Mouse (Mus musculus) gastrocnemius, postnatal 4 days (tissue): ENCODE measurements around the gene Gm44579. TPM values are rescaled to one million over a fixed set of nuclear protein-coding genes. Genes with fewer than 3 reads are reported as not detected.

Experiments used
- DNase-seq, 2 experiments: peaks; one replicate each; pipeline ENCODE4 v3.0.0; 2021 to 2022; ENCODE audit warnings: low spot score in 2 of 2, mixed read lengths in 2 of 2
- total RNA-seq, 2 experiments: library from RNA; stranded (reverse); gene quantifications; 2 replicates each; pipeline ENCODE4 v1.2.3; 2021

The Gm44579 gene
- total RNA-seq, 2 experiments from 2014 or later: not detected

- no peak for DNase-seq
These were observed 52.2 kb downstream of the Gm44579 start for GRCm38 (mm10) chr15:98168622-98169004.

GRCm38 (mm10) chr15:98167645-98168621 lies 52.8 kb downstream of the Gm44579 start:
- peak; percentile 24 to 48 for DNase-seq

DNA sequence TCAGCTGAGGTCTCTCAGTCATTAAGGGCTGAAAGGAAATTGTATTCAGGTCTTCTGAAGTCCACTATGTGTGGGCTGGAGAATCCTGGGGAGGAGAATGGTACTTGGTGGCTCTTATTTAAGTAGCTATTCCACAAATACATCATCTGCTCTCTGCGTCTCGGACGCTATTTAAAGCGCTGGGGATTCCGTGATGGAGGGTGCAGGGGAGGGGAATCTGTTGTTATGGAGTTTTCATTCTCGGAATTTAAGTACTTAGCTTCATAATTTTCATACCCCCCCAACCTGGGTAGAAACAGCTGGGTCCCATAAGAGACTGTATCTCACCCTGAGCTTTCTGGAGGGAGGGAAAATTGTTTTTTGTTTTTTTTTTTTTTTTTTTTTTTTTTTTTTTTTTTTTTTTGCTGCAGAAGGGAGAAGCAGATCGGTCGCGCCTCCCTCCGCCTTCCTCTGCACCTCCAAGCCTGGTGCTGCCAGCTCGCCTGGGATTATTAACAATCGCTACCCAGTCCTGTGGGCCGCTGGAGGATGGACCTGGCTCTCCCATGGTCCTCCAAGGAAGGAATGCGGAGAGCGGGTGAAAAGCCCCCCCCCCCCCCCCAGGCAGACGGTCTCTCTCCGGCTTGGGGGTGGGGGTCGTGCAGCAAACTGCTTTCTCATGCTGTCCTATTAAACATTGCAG lies 53.7 kb downstream of the Gm44579 start, which contains the start of gene Ccdc184:
Gene Ccdc184 (plus strand): TSS at position 196 of the 682 bp plus-strand sequence.
- no peak for DNase-seq

- DNase-seq: no peak
These were observed 55.3 kb downstream of the Gm44579 start, which contains the start of gene Asb8 for GRCm38 (mm10) chr15:98165525-98165924. Asb8 (minus strand) TSS chr15:98165625.

DNA sequence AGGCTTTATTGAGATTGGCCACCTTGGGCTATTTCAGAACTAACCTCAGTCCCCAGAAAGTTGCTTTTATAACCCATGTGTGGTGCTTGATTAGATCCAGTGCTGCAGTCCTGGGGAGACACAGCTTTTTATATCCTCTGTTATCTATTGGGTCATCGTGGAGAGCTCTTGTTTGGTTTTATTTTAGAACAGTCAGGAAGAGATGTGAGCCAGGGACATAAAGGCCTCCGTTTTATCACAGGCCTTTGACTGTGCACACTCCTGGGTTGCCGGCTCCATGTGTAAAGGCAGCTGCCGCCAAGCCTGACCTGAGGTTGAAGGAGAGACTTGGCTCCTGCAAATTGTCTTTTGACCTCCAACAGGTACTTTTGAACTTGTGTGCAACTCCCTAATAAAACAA lies 58.2 kb downstream of the Gm44579 start:
- no peak for DNase-seq

- DNase-seq: no peak
These were observed 59.6 kb downstream of the Gm44579 start for GRCm38 (mm10) chr15:98161026-98161805.

DNA sequence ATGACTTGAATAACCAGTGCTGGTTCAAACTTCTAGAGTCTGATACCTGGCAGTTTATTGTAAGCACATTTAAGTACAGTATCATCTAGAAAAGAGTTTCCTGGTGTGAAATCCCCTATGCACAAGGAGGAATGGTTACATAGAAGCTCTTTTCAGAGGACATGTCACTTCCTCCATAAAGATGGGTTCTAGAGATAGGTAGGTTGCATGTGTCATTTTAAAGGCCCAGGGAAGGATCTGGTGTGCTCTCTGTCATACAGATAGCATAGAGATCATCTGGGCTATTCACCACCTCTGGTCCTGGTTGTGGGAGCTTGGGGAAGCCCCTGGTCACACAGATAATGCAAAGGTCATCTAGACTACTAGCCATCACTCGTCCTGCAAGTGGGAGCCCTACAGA lies 63.5 kb downstream of the Gm44579 start:
- DNase-seq: no peak

DNA sequence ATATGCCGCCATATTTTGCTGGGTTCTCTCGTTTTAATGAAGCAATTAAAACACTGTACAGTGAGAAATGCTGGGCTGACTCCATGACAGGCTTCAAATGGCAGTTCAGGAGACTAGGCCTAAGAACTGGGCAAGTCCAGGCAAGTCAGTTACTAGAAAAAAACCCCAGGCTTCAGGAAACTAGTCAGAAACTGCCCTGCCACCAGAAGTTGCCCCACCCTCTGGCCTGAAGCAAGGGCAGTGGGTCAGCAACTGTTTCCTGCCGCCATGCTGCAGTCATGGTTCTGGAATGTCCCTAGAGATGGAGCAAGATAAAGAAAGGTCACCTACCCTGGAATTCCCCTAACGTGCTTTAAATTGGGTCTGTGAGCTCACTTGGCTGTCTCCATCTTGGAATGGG lies 64.8 kb downstream of the Gm44579 start:
- no peak for DNase-seq

GRCm38 (mm10) chr15:98155272-98155671 lies 65.5 kb downstream of the Gm44579 start:
- no peak for DNase-seq

- no peak for DNase-seq
These were observed 66.1 kb downstream of the Gm44579 start for GRCm38 (mm10) chr15:98154631-98155030.

DNA sequence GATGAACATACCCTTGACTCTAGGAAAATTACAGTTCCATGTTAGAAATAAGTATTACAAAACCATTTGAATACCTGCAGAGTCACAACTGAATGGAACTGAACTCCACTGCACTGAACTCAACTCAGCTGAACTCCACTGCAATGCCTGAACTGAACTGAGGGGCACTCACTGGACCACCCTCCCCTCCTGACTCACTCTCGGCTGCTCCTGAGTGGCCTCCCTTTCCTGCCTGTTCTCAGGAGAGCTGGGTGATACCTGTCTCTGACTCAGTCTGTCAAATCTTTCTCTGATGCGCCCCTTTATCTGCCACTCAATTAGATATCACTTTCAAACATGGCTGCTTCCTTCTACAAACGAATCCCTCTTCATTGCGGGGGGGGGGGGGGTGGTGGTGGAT lies 66.6 kb downstream of the Gm44579 start:
- DNase-seq: no peak

DNA sequence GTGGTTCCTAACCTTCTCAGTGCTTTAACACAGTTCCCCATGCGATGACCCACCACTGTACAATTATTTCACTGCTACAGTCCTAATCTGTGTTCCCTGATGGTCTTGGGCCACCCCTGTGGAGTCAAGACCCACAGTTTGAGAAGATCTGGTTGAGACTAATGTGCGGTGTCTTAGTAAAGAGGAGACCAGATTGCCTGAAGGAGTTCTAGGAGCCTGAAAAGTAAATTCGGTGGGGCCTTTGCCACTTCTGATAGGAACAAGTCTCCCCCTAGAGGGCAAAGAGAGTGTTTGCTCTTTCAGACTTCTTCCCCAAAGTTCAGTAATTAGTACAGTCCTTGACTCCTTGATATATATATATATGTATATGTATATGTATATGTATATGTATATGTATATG lies 67.2 kb downstream of the Gm44579 start:
- DNase-seq: no peak

GRCm38 (mm10) chr15:98152916-98153315 lies 67.9 kb downstream of the Gm44579 start:
- DNase-seq: no peak

DNA sequence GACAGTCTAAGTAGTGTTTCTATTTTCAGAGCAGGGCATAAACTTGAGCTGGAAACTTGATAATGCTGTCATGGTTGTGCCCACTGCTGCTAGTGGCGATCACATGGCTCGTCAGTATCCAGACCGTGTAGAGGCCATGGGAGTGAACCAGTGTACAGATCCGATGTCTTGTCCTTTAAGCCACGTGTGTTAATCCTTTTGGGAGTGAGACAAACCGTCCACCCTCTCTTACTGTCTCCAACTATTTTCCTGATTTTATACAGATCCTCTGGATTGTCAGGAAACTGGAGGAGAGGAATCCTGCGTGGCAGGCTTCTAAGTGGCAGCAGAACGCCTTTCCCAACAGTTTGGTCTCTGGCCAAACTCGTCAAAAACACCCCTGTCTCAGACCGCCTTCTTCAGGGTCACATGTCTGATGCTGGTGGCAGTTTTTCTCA lies 71.6 kb downstream of the Gm44579 start:
- DNase-seq: no peak

GRCm38 (mm10) chr15:98148356-98148755 lies 72.4 kb downstream of the Gm44579 start:
- DNase-seq: no peak

- DNase-seq: peak; percentile 89 to 95
These were observed 75.1 kb downstream of the Gm44579 start for GRCm38 (mm10) chr15:98145559-98146181.

GRCm38 (mm10) chr15:98144861-98145507 lies 75.8 kb downstream of the Gm44579 start:
- DNase-seq: peak in 1 of 2 experiments; percentile 50

DNA sequence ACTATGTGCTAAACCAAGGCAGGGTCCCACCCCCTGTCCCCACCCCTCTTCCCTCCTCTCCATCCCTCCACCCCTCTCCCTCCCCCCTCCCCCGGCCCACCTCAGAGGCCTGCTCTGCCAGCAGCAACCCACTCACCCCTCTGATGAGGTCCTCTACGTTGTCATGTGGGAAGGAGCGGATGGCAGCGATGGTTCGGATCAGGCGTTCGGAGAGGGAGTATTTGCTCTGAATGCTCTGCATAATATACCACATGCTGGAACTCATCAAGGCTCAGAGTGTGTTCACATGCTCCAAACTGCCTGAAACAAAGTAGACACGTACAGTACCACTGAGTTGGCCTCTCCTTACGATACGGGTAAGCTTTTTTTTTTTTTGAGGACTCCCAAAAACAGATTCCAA lies 78.3 kb downstream of the Gm44579 start:
- DNase-seq: no peak

GRCm38 (mm10) chr15:98140809-98141208 lies 80.0 kb downstream of the Gm44579 start:
- DNase-seq: no peak

- no peak for DNase-seq
These were observed 81.0 kb downstream of the Gm44579 start for GRCm38 (mm10) chr15:98139763-98140162.
